Mouse (Mus musculus) liver, postnatal 0 days (tissue): ENCODE measurements around the gene Lrrc23. TPM values are rescaled to one million over a fixed set of nuclear protein-coding genes. Genes with fewer than 3 reads are reported as not detected.
A peak's percentile ranks its signal among the peaks of the same experiment; 100 is the strongest.

Experiments
- ATAC-seq: fragments of 200-750 bp; cut with Nextera tagmentation; 2 replicates; pipeline ENCODE4 v1.8.0; 2017; ENCODE audit warnings: mild to moderate bottlenecking, moderate library complexity
- DNase-seq: peaks from one replicate; pipeline ENCODE4 v3.0.0-alpha.2; 2016
- H3K27ac ChIP-seq: fragments of 300-500 bp; sonication (generic); 2 replicates; pipeline ENCODE4 v1.5.1; 2014; ENCODE audit warnings: antibody characterized with exemption, moderate library complexity, mild to moderate bottlenecking, low read depth
- H3K27me3 ChIP-seq: fragments of 300-500 bp; sonication (generic); 2 replicates; pipeline ENCODE4 v1.6.1; 2014; ENCODE audit warnings: low read length, control low read depth, mixed read lengths; ENCODE audit not compliant: insufficient read depth
- H3K36me3 ChIP-seq: fragments of 300-500 bp; sonication (generic); replicated peaks from 2 replicates; pipeline ENCODE4 v1.6.1; 2014; ENCODE audit warnings: mild to moderate bottlenecking, control low read depth, low read length, moderate library complexity, mixed read lengths; ENCODE audit not compliant: insufficient read depth
- H3K4me1 ChIP-seq: fragments of 300-500 bp; sonication (generic); 2 replicates; pipeline ENCODE4 v1.6.1; 2014; ENCODE audit warnings: antibody characterized with exemption, mild to moderate bottlenecking, control low read depth; ENCODE audit not compliant: insufficient read depth
- H3K4me2 ChIP-seq: fragments of 300-500 bp; sonication (generic); 2 replicates; pipeline ENCODE4 v1.6.1; 2014; ENCODE audit warnings: low read depth, mild to moderate bottlenecking, low read length, moderate library complexity, mixed read lengths
- H3K4me3 ChIP-seq: fragments of 300-500 bp; sonication (generic); 2 replicates; pipeline ENCODE4 v1.5.1; 2014; ENCODE audit warnings: low read depth, low read length
- H3K9ac ChIP-seq: fragments of 300-500 bp; sonication (generic); replicated peaks from 2 replicates; pipeline ENCODE4 v1.6.1; 2014; ENCODE audit warnings: mild to moderate bottlenecking, moderate library complexity
- H3K9me3 ChIP-seq: fragments of 300-500 bp; sonication (generic); 2 replicates; pipeline ENCODE4 v1.6.1; 2016; ENCODE audit warnings: mild to moderate bottlenecking, control low read depth, low read length, mixed read lengths
- CTCF ChIP-seq: sonication (generic); IDR thresholded peaks from 2 replicates; pipeline ENCODE4 v1.5.1; 2016; ENCODE audit warnings: antibody characterized with exemption, low read depth
- EP300 ChIP-seq: IDR thresholded peaks from 2 replicates; pipeline ENCODE4 v1.6.1; 2016; ENCODE audit warnings: antibody characterized with exemption, low read depth, mild to moderate bottlenecking
- WGBS: fragments of 180-500 bp; shearing (Covaris S2); extraction: QIAGEN DNeasy Blood & Tissue Kit; methylation state at CpG from one replicate; pipeline ENCODE4 v1.1.7; 2014; ENCODE audit not compliant: insufficient replicate concordance; 5-methylcytosine and 5-hydroxymethylcytosine counted together
- polyA plus RNA-seq: library from polyadenylated mRNA; unstranded; fragments of >200 nt; fragmentation: Nextera tagmentation; extraction: Ambion mirVana; gene quantifications from 2 replicates; pipeline ENCODE4 v1.2.1, GENCODE M21; 2015

Lrrc23 gene
- polyA plus RNA-seq, 1 experiment from 2014 or later = 0.16 TPM

GRCm38 (mm10) chr6:124795781-124796180 is 16.3 kb upstream of the Lrrc23 start:
- DNase-seq = no peak
- no peaks in the 10 kb centered on the region for H3K27me3 ChIP-seq
- no peak for ATAC-seq
- no peak overlapping the region for H3K4me3 ChIP-seq
- H3K4me2 ChIP-seq = no peak overlapping the region
- no peak overlapping the region for H3K27ac ChIP-seq
- H3K9me3 ChIP-seq = no peaks in the 10 kb centered on the region
- no peak overlapping the region for H3K9ac ChIP-seq
- H3K36me3 ChIP-seq = no peaks in the 10 kb centered on the region
- WGBS = 84% methylated on average over 4 of the region's 4 CpGs
- H3K4me1 ChIP-seq = no peaks in the 10 kb centered on the region
- TF ChIP-seq EP300 = no peak
- no peak for TF ChIP-seq CTCF

- Histone ChIP-seq H3K4me2 (no peak overlapping the region), H3K4me3 (no peak overlapping the region), H3K27ac (no peak overlapping the region), H3K36me3 (no peaks in the 10 kb centered on the region), H3K9ac (no peak overlapping the region), H3K27me3 (no peaks in the 10 kb centered on the region), H3K4me1 (no peaks in the 10 kb centered on the region; the same call in 1 of the 2 replicates), H3K9me3 (no peaks in the 10 kb centered on the region)
- WGBS = 78% methylated on average over 3 of the region's 3 CpGs
- ATAC-seq = no peak
- no peak for TF ChIP-seq EP300
- no peak for TF ChIP-seq CTCF
- DNase-seq = no peak
Observed at GRCm38 (mm10) chr6:124791911-124792310, 12.4 kb upstream of the Lrrc23 start.

GRCm38 (mm10) chr6:124790121-124790520 is 10.6 kb upstream of the Lrrc23 start:
- H3K4me1 ChIP-seq = peaks cover 5% of the 10 kb centered on the region; the same call in 1 of the 2 replicates
- WGBS = 51% methylated on average over 4 of the region's 4 CpGs
- no peaks in the 10 kb centered on the region for H3K27me3 ChIP-seq
- TF ChIP-seq CTCF = no peak
- no peak for TF ChIP-seq EP300
- H3K4me2 ChIP-seq = no peak overlapping the region
- no peak overlapping the region for H3K4me3 ChIP-seq
- H3K36me3 ChIP-seq = no peaks in the 10 kb centered on the region
- H3K9ac ChIP-seq = no peak overlapping the region
- H3K27ac ChIP-seq = no peak overlapping the region
- DNase-seq (no peak), ATAC-seq (no peak)
- no peaks in the 10 kb centered on the region for H3K9me3 ChIP-seq

GRCm38 (mm10) chr6:124789519-124789918 is 10.0 kb upstream of the Lrrc23 start:
- no peaks in the 10 kb centered on the region for H3K36me3 ChIP-seq
- H3K27ac ChIP-seq = no peak overlapping the region
- TF ChIP-seq CTCF (no peak), EP300 (no peak)
- no peaks in the 10 kb centered on the region for H3K27me3 ChIP-seq
- WGBS = 78% methylated on average over 4 of the region's 4 CpGs
- no peak for DNase-seq
- H3K9me3 ChIP-seq = no peaks in the 10 kb centered on the region
- peaks cover 5% of the 10 kb centered on the region; the same call in 1 of the 2 replicates for H3K4me1 ChIP-seq
- H3K4me3 ChIP-seq = no peak overlapping the region
- H3K4me2 ChIP-seq = no peak overlapping the region
- no peak overlapping the region for H3K9ac ChIP-seq
- ATAC-seq = no peak

- Histone ChIP-seq H3K9ac (no peak overlapping the region), H3K27ac (no peak overlapping the region), H3K4me2 (no peak overlapping the region), H3K4me1 (peaks cover 6% of the 10 kb centered on the region), H3K9me3 (no peaks in the 10 kb centered on the region), H3K36me3 (no peaks in the 10 kb centered on the region), H3K27me3 (no peaks in the 10 kb centered on the region), H3K4me3 (no peak overlapping the region)
- DNase-seq (no peak), ATAC-seq (no peak)
- WGBS = 71% methylated on average over 10 of the region's 10 CpGs
- no peak for TF ChIP-seq CTCF
- no peak for TF ChIP-seq EP300
Observed at GRCm38 (mm10) chr6:124787722-124788121, 8.2 kb upstream of the Lrrc23 start.

- Histone ChIP-seq H3K4me3 (no peak overlapping the region), H3K4me1 (peaks cover 8% of the 10 kb centered on the region), H3K27ac (peak overlapping the region; percentile 31), H3K9ac (no peak overlapping the region), H3K9me3 (no peaks in the 10 kb centered on the region), H3K36me3 (no peaks in the 10 kb centered on the region), H3K4me2 (peak overlapping the region; percentile 27; the same call in 1 of the 2 replicates), H3K27me3 (no peaks in the 10 kb centered on the region)
- TF ChIP-seq EP300 (no peak), CTCF (no peak)
- DNase-seq = no peak
- peak; percentile 86 for ATAC-seq
- WGBS = 34% methylated on average over 8 of the region's 8 CpGs
Observed at GRCm38 (mm10) chr6:124786756-124787420, 7.4 kb upstream of the Lrrc23 start.
